In genomic region chr7:100310290-100310689, GRCm38 (mm10) we compare ENCODE assay signal across 15 mouse cellular contexts. TPM values are rescaled to one million over a fixed set of nuclear protein-coding genes. Genes with fewer than 3 reads are reported as not detected.
DNase-seq lines count a peak whose midpoint lies in the region; ATAC-seq lines count a peak whose summit lies in the region.
"Had no signal": no experiment of that assay in that cellular context is flagged by ENCODE, and none has a peak within 500 bp of the region (broad histone marks: within the 10 kb centered on the region; RNA-seq: fewer than 3 reads in every experiment).

No protein-coding gene starts in this region.

- H3K27me3 ChIP-seq in heart, embryonic 13.5 days (replicated peaks): no peaks in the 10 kb centered on the region
- H3K27me3 ChIP-seq in forebrain, embryonic 15.5 days: no peaks in the 10 kb centered on the region
- H3K27me3 ChIP-seq in midbrain, embryonic 10.5 days (ENCODE audit: low read depth, poor library complexity, severe bottlenecking): no peaks in the 10 kb centered on the region

- no peak for DNase-seq in heart, adult 9 months (ENCODE audit: low spot score in 2 of 2)
- no peak for DNase-seq in midbrain, embryonic 10.5 days (ENCODE audit: low spot score)
- DNase-seq in thymus, postnatal 14 days: peak; percentile 67
- DNase-seq in cerebellum, adult 18-20 months: no peak
- no peak for DNase-seq in adrenal gland, adult 8-10 months
- DNase-seq: cerebellum, postnatal 36 days; gastrocnemius, postnatal 36 days; kidney, postnatal 14 days had no signal

- peaks cover 30% of the 10 kb centered on the region for H3K4me1 ChIP-seq in heart, embryonic 13.5 days
- H3K4me1 ChIP-seq in forebrain, embryonic 15.5 days: peaks cover 33% of the 10 kb centered on the region
- H3K4me1 ChIP-seq in midbrain, embryonic 10.5 days: peaks cover 44% of the 10 kb centered on the region

- 0 out of 2 replicates have a peak overlapping the region, but pooled peaks have one; percentile 14 for H3K9ac ChIP-seq in heart, embryonic 13.5 days
- H3K9ac ChIP-seq in forebrain, embryonic 15.5 days (replicated peaks): no peak overlapping the region; the same call in 1 of the 2 replicates

- 75% methylated on average over 12 of the region's 12 CpGs for WGBS in heart, embryonic 13.5 days
- 79% methylated on average over 12 of the region's 12 CpGs for WGBS in forebrain, embryonic 15.5 days
- 86% methylated on average over 12 of the region's 12 CpGs for WGBS in midbrain, embryonic 10.5 days

- no peak overlapping the region for H3K4me2 ChIP-seq in heart, embryonic 13.5 days
- no peak overlapping the region for H3K4me2 ChIP-seq in forebrain, embryonic 15.5 days (replicated peaks)
- H3K4me2 ChIP-seq: liver, embryonic 11.5 days had no signal

- ATAC-seq in heart, embryonic 13.5 days (ENCODE audit: extremely low read depth, insufficient number of reproducible peaks, low FRiP score, low TSS enrichment): no peak
- no peak for ATAC-seq in forebrain, embryonic 15.5 days (replicated peaks)
- no peak for ATAC-seq in granulocyte monocyte progenitor cell, adult 5-6 weeks (replicated peaks; ENCODE audit: poor library complexity, severe bottlenecking)
- ATAC-seq: CD4-positive, CD25-positive, alpha-beta regulatory T cell, adult 4 months; lung, postnatal 0 days had no signal

- peaks cover 14% of the 10 kb centered on the region for H3K36me3 ChIP-seq in heart, embryonic 13.5 days
- no peaks in the 10 kb centered on the region for H3K36me3 ChIP-seq in forebrain, embryonic 15.5 days
- H3K36me3 ChIP-seq in midbrain, embryonic 10.5 days: no peaks in the 10 kb centered on the region

- no peak overlapping the region for H3K4me3 ChIP-seq in heart, embryonic 13.5 days
- no peak overlapping the region for H3K4me3 ChIP-seq in forebrain, embryonic 15.5 days
- no peak overlapping the region for H3K4me3 ChIP-seq in midbrain, embryonic 10.5 days

- H3K27ac ChIP-seq in heart, embryonic 13.5 days (replicated peaks): peak overlapping the region; percentile 68; the same call in 1 of the 2 replicates
- peak overlapping the region; percentile 74 for H3K27ac ChIP-seq in forebrain, embryonic 15.5 days (replicated peaks)
- peak overlapping the region; percentile 42 for H3K27ac ChIP-seq in midbrain, embryonic 10.5 days (replicated peaks)

- no peaks in the 10 kb centered on the region for H3K9me3 ChIP-seq in heart, embryonic 13.5 days
- H3K9me3 ChIP-seq in forebrain, embryonic 15.5 days: no peaks in the 10 kb centered on the region
- no peaks in the 10 kb centered on the region for H3K9me3 ChIP-seq in midbrain, embryonic 10.5 days (replicated peaks)

RNA-seq across cellular contexts. Expression of gene P4ha3, which starts 25.0 kb away (rescaled TPM):
- polyA plus RNA-seq in heart, embryonic 13.5 days (2015; fragmentation: Nextera tagmentation; extraction: Ambion mirVana): 11.0 and 11.6 TPM in 2 replicates
- 2.4 and 2.7 TPM in 2 replicates for polyA plus RNA-seq in forebrain, embryonic 15.5 days (2015; fragmentation: Nextera tagmentation; extraction: Ambion mirVana)
- 1.4 and 3.1 TPM in 2 replicates for polyA plus RNA-seq in midbrain, embryonic 10.5 days (2016; fragmentation: Nextera tagmentation; extraction: Ambion mirVana)
- 1 to 10 TPM in 1 of 4 experiments, under 1 TPM in 3; 0.49 to 1.1 (median 0.81) TPM for total RNA-seq in adrenal gland, adult 8-10 months (2022)
- not detected in 2 replicates for total RNA-seq in granulocyte monocyte progenitor cell, adult 5-6 weeks (2014; fragmentation: Nextera tagmentation)
- not detected in 2 replicates for total RNA-seq in granulocyte monocyte progenitor cell, adult 5-6 weeks (2017)
- total RNA-seq: monocyte, adult 5-6 weeks had no signal
- polyA plus RNA-seq: CD4-positive, CD25-positive, alpha-beta regulatory T cell, adult 4 months had no signal
